Comparison of ENCODE assay signal across 8 mouse cellular contexts in genomic region chr9:108111101-108111592, GRCm38 (mm10). TPM values are rescaled to one million over a fixed set of nuclear protein-coding genes. Genes with fewer than 3 reads are reported as not detected.
A peak's percentile ranks its signal among the peaks of the same experiment; 100 is the strongest.
DNase-seq lines count a peak whose midpoint lies in the region; ATAC-seq lines count a peak whose summit lies in the region.

No protein-coding gene starts in this region.

- DNase-seq in heart, postnatal 36 days, result no peak
- DNase-seq in embryo, embryonic 10.5 days (ENCODE audit: low spot score), result peak; percentile 38
- DNase-seq in urinary bladder, adult 2 months (ENCODE audit: low spot score), result no peak
- DNase-seq in cerebellum, adult 11 months, result no peak

- no peak for ATAC-seq in heart, embryonic 14.5 days (ENCODE audit: insufficient number of reproducible peaks, insufficient read depth, low FRiP score, low read depth)
- ATAC-seq in hindbrain, embryonic 16.5 days, result peak; percentile 18; the same call in 1 of the 2 replicates
- ATAC-seq in midbrain, embryonic 12.5 days (ENCODE audit: low FRiP score, low read depth), result no peak
- no peak for ATAC-seq in erythroblast, adult 5-6 weeks (replicated peaks; ENCODE audit: low FRiP score, poor library complexity, severe bottlenecking)

- H3K27ac ChIP-seq in heart, embryonic 14.5 days (replicated peaks in 1 of 2; ENCODE audit: control insufficient read depth in 1 of 2, insufficient read depth in 1 of 2, low read depth in 2 of 2, low read length in 2 of 2), result no peak overlapping the region; a peak in 1 of 4 replicates
- H3K27ac ChIP-seq in hindbrain, embryonic 16.5 days (ENCODE audit: low read depth, low read length), result peak overlapping the region; percentile 29; the same call in 1 of the 2 replicates
- peak overlapping the region; percentile 4; the same call in 1 of the 2 replicates for H3K27ac ChIP-seq in midbrain, embryonic 12.5 days (replicated peaks)

- no peaks in the 10 kb centered on the region for H3K36me3 ChIP-seq in heart, embryonic 14.5 days (ENCODE audit: control insufficient read depth, insufficient read depth, low read length)
- peaks cover 28% of the 10 kb centered on the region for H3K36me3 ChIP-seq in hindbrain, embryonic 16.5 days (ENCODE audit: control insufficient read depth, insufficient read depth, low read length)
- peaks cover 65% of the 10 kb centered on the region for H3K36me3 ChIP-seq in midbrain, embryonic 12.5 days

- H3K9ac ChIP-seq in heart, embryonic 14.5 days (ENCODE audit: low read length), result peak overlapping the region; percentile 62
- H3K9ac ChIP-seq in hindbrain, embryonic 16.5 days (ENCODE audit: low read depth, low read length), result peak overlapping the region; percentile 43
- H3K9ac ChIP-seq in midbrain, embryonic 12.5 days (replicated peaks), result no peak overlapping the region

- H3K4me2 ChIP-seq in heart, embryonic 14.5 days (ENCODE audit: low read length), result peak overlapping the region; percentile 73
- H3K4me2 ChIP-seq in hindbrain, embryonic 16.5 days (ENCODE audit: low read length), result peak overlapping the region; percentile 44
- H3K4me2 ChIP-seq in midbrain, embryonic 12.5 days (replicated peaks), result peak overlapping the region; percentile 35

- H3K27me3 ChIP-seq in heart, embryonic 14.5 days (ENCODE audit: control insufficient read depth, insufficient read depth, low read length), result peaks cover 11% of the 10 kb centered on the region
- no peaks in the 10 kb centered on the region for H3K27me3 ChIP-seq in hindbrain, embryonic 16.5 days (replicated peaks; ENCODE audit: control insufficient read depth, insufficient read depth, low read length)
- H3K27me3 ChIP-seq in midbrain, embryonic 12.5 days, result peaks cover 27% of the 10 kb centered on the region

- H3K4me3 ChIP-seq in heart, embryonic 14.5 days (ENCODE audit: control insufficient read depth in 1 of 2, insufficient read depth in 1 of 2, low read depth in 1 of 2, low read length in 2 of 2), result peak overlapping the region; percentile 4 to 36
- H3K4me3 ChIP-seq in hindbrain, embryonic 16.5 days (ENCODE audit: low read length), result no peak overlapping the region
- peak overlapping the region; percentile 10 for H3K4me3 ChIP-seq in midbrain, embryonic 12.5 days

- no peaks in the 10 kb centered on the region for H3K9me3 ChIP-seq in heart, embryonic 14.5 days (ENCODE audit: control insufficient read depth, low read length)
- H3K9me3 ChIP-seq in hindbrain, embryonic 16.5 days (ENCODE audit: control insufficient read depth, low read length), result no peaks in the 10 kb centered on the region
- H3K9me3 ChIP-seq in midbrain, embryonic 12.5 days, result no peaks in the 10 kb centered on the region

- WGBS in heart, embryonic 14.5 days, result 6% methylated on average over 22 of the region's 22 CpGs
- WGBS in hindbrain, embryonic 16.5 days, result 13% methylated on average over 22 of the region's 22 CpGs
- 20% methylated on average over 22 of the region's 22 CpGs for WGBS in midbrain, embryonic 12.5 days

- intact Hi-C loops in heart, postnatal 36 days (cut with DNase I), result no loop called here

- peaks cover 13% of the 10 kb centered on the region in 2 experiments; a peak in 3 of 4 replicates for H3K4me1 ChIP-seq in heart, embryonic 14.5 days (ENCODE audit: control insufficient read depth in 2 of 2, insufficient read depth in 2 of 2, low read length in 2 of 2)
- peaks cover 9% of the 10 kb centered on the region for H3K4me1 ChIP-seq in hindbrain, embryonic 16.5 days (ENCODE audit: control insufficient read depth, insufficient read depth, low read depth, low read length)
- peaks cover 13% of the 10 kb centered on the region for H3K4me1 ChIP-seq in midbrain, embryonic 12.5 days

RNA-seq across cellular contexts. Expression of gene Apeh, which starts 16.7 kb away (rescaled TPM):
- polyA plus RNA-seq in heart, embryonic 14.5 days (2014; fragmentation: Nextera tagmentation; extraction: Ambion mirVana), result 48.7 and 50.8 TPM in 2 replicates
- 10 to 100 TPM; 38.6 to 50.2 TPM for total RNA-seq in heart, postnatal 36 days (2021)
- polyA plus RNA-seq in hindbrain, embryonic 16.5 days (2015; fragmentation: Nextera tagmentation; extraction: Ambion mirVana), result 58.6 and 60.9 TPM in 2 replicates
- 63.2 and 70.2 TPM in 2 replicates for polyA plus RNA-seq in midbrain, embryonic 12.5 days (2016; fragmentation: Nextera tagmentation; extraction: Ambion mirVana)
- total RNA-seq in erythroblast, adult 5-6 weeks (2015; ENCODE audit: low replicate concordance), result 123 and 182 TPM in 2 replicates
- 219 and 268 TPM in 2 replicates for total RNA-seq in erythroblast, adult 5-6 weeks (2017; ENCODE audit: low replicate concordance)
- polyA plus RNA-seq in urinary bladder, adult 2 months (2012; rRNA removed), result 58.4 and 64.1 TPM in 2 replicates

RNA-seq across cellular contexts. Expression of gene Rnf123, which starts 28.0 kb away (rescaled TPM):
- polyA plus RNA-seq in heart, embryonic 14.5 days (2014; fragmentation: Nextera tagmentation; extraction: Ambion mirVana), result 37.2 and 37.9 TPM in 2 replicates
- 10 to 100 TPM; 94.2 to 97.4 TPM for total RNA-seq in heart, postnatal 36 days (2021)
- polyA plus RNA-seq in hindbrain, embryonic 16.5 days (2015; fragmentation: Nextera tagmentation; extraction: Ambion mirVana), result 47.6 and 53.9 TPM in 2 replicates
- polyA plus RNA-seq in midbrain, embryonic 12.5 days (2016; fragmentation: Nextera tagmentation; extraction: Ambion mirVana), result 41.2 and 43.4 TPM in 2 replicates
- total RNA-seq in erythroblast, adult 5-6 weeks (2015; ENCODE audit: low replicate concordance), result 734 and 842 TPM in 2 replicates
- total RNA-seq in erythroblast, adult 5-6 weeks (2017; ENCODE audit: low replicate concordance), result 498 and 626 TPM in 2 replicates
- polyA plus RNA-seq in urinary bladder, adult 2 months (2012; rRNA removed), result 54.6 and 60.6 TPM in 2 replicates

RNA-seq across cellular contexts. Expression of gene Mst1, which starts 30.9 kb away (rescaled TPM):
- not detected in 2 replicates for polyA plus RNA-seq in heart, embryonic 14.5 days (2014; fragmentation: Nextera tagmentation; extraction: Ambion mirVana)
- not detected for total RNA-seq in heart, postnatal 36 days (2021)
- polyA plus RNA-seq in hindbrain, embryonic 16.5 days (2015; fragmentation: Nextera tagmentation; extraction: Ambion mirVana), result not detected in 2 replicates
- 0.14 TPM in 1 of 2 replicates, not detected in the other for polyA plus RNA-seq in midbrain, embryonic 12.5 days (2016; fragmentation: Nextera tagmentation; extraction: Ambion mirVana)
- total RNA-seq in erythroblast, adult 5-6 weeks (2015; ENCODE audit: low replicate concordance), result 33.0 and 48.8 TPM in 2 replicates
- 6.6 and 13.4 TPM in 2 replicates for total RNA-seq in erythroblast, adult 5-6 weeks (2017; ENCODE audit: low replicate concordance)
- polyA plus RNA-seq in urinary bladder, adult 2 months (2012; rRNA removed), result 5.6 and 6.2 TPM in 2 replicates

RNA-seq across cellular contexts. Expression of gene Amigo3, which starts 58.2 kb away (rescaled TPM):
- 2.0 and 2.1 TPM in 2 replicates for polyA plus RNA-seq in heart, embryonic 14.5 days (2014; fragmentation: Nextera tagmentation; extraction: Ambion mirVana)
- total RNA-seq in heart, postnatal 36 days (2021), result 1 to 10 TPM; 1.1 to 1.4 TPM
- polyA plus RNA-seq in hindbrain, embryonic 16.5 days (2015; fragmentation: Nextera tagmentation; extraction: Ambion mirVana), result 2.1 and 2.4 TPM in 2 replicates
- polyA plus RNA-seq in midbrain, embryonic 12.5 days (2016; fragmentation: Nextera tagmentation; extraction: Ambion mirVana), result 3.2 and 4.6 TPM in 2 replicates
- total RNA-seq in erythroblast, adult 5-6 weeks (2015; ENCODE audit: low replicate concordance), result 0.77 TPM in 1 of 2 replicates, not detected in the other
- total RNA-seq in erythroblast, adult 5-6 weeks (2017; ENCODE audit: low replicate concordance), result 2.3 and 2.8 TPM in 2 replicates
- 2.3 and 2.6 TPM in 2 replicates for polyA plus RNA-seq in urinary bladder, adult 2 months (2012; rRNA removed)

Comparison
In these comparisons a context has a peak if more than half of its experiments do, and no peak if none do; other contexts are left out.
1. H3K27ac ChIP-seq: peak in hindbrain, embryonic 16.5 days (single experiment) and midbrain, embryonic 12.5 days (single experiment); none in heart, embryonic 14.5 days (0 of 2).
2. Peak in every context shown above with its lines, with median percentiles within 50 percentile points of each other: H3K4me2 ChIP-seq.